Mouse (Mus musculus) olfactory bulb, adult 2 months (tissue): Measurements from ENCODE around the gene Plekhj1.

Experiments
- CTCF ChIP-seq: fragments of 200-500 bp; IDR thresholded peaks from 2 replicates; pipeline ENCODE4 v1.5.1; 2012; ENCODE audit warnings: low read depth, mild to moderate bottlenecking, low read length, moderate library complexity; ENCODE audit not compliant: insufficient read depth
- POLR2A ChIP-seq: fragments of 200-500 bp; IDR thresholded peaks from 2 replicates; pipeline ENCODE4 v1.6.1; 2012; ENCODE audit warnings: mild to moderate bottlenecking, low read depth, low read length, moderate library complexity; ENCODE audit not compliant: insufficient read depth

- TF ChIP-seq CTCF (no peak), POLR2A (peak; percentile 87)
These were observed 28.0 kb upstream of the Plekhj1 start, which contains the start of gene Oaz1 for GRCm38 (mm10) chr10:80826151-80827062.
